Mouse (Mus musculus) embryonic facial prominence, embryonic 13.5 days (tissue): ENCODE results near the gene Ptbp3. TPM values are rescaled to one million over a fixed set of nuclear protein-coding genes. Genes with fewer than 3 reads are reported as not detected.

ENCODE experiments used
- ATAC-seq: fragments of 200-750 bp; cut with Nextera tagmentation; 2 replicates; pipeline ENCODE4 v1.8.0; 2017; ENCODE audit warnings: low read depth; ENCODE audit not compliant: insufficient number of reproducible peaks, insufficient read depth, low FRiP score, low TSS enrichment
- H3K27ac ChIP-seq: fragments of 300-500 bp; sonication (generic); 2 replicates; pipeline ENCODE4 v1.5.1; 2015; ENCODE audit warnings: moderate library complexity, mild to moderate bottlenecking, inconsistent platforms
- H3K27me3 ChIP-seq: fragments of 300-500 bp; sonication (generic); 2 replicates; pipeline ENCODE4 v1.6.1; 2015; ENCODE audit warnings: mild to moderate bottlenecking, inconsistent platforms
- H3K36me3 ChIP-seq: fragments of 300-500 bp; sonication (generic); 2 replicates; pipeline ENCODE4 v1.6.1; 2015; ENCODE audit warnings: mild to moderate bottlenecking, inconsistent platforms
- H3K4me1 ChIP-seq: fragments of 300-500 bp; sonication (generic); 2 replicates; pipeline ENCODE4 v1.6.1; 2015; ENCODE audit warnings: inconsistent platforms
- H3K4me2 ChIP-seq: fragments of 300-500 bp; sonication (generic); 2 replicates; pipeline ENCODE4 v1.6.1; 2015; ENCODE audit warnings: moderate library complexity, mild to moderate bottlenecking, inconsistent platforms
- H3K4me3 ChIP-seq: fragments of 300-500 bp; sonication (generic); 2 replicates; pipeline ENCODE4 v1.5.1; 2015; ENCODE audit warnings: mild to moderate bottlenecking, inconsistent platforms
- H3K9ac ChIP-seq: fragments of 300-500 bp; sonication (generic); 2 replicates; pipeline ENCODE4 v1.6.1; 2015; ENCODE audit warnings: mild to moderate bottlenecking, inconsistent platforms
- H3K9me3 ChIP-seq: fragments of 300-500 bp; sonication (generic); 2 replicates; pipeline ENCODE4 v1.6.1; 2016; ENCODE audit warnings: inconsistent platforms
- WGBS: fragments of 180-500 bp; shearing (Covaris S2); methylation state at CpG from one replicate; pipeline ENCODE4 v1.1.7; 2015; ENCODE audit warnings: mixed read lengths; 5-methylcytosine and 5-hydroxymethylcytosine counted together
- polyA plus RNA-seq: library from polyadenylated mRNA; unstranded; fragments of >200 nt; fragmentation: Nextera tagmentation; extraction: Ambion mirVana; gene quantifications from 2 replicates; pipeline ENCODE4 v1.2.1, GENCODE M21; 2015

The Ptbp3 gene
- 38.1 and 50.3 TPM in 2 replicates for polyA plus RNA-seq

- Histone ChIP-seq H3K4me2 (peak within 1 kb of the TSS; percentile 81), H3K27ac (peak within 1 kb of the TSS; percentile 94), H3K9ac (peak within 1 kb of the TSS; percentile 91), H3K4me1 (peaks cover 14% of the 10 kb centered on the region), H3K36me3 (no peaks in the 10 kb centered on the region), H3K27me3 (no peaks in the 10 kb centered on the region), H3K4me3 (peak within 1 kb of the TSS; percentile 77), H3K9me3 (no peaks in the 10 kb centered on the region)
- under 1% methylated on average over 83 of the region's 83 CpGs for WGBS
- ATAC-seq, result peak; percentile 89
These were observed at the start of gene Ptbp3 for GRCm38 (mm10) chr4:59549175-59549976. Gene Ptbp3 (minus strand): TSS chr4:59549364.

GRCm38 (mm10) chr4:59596556-59596955, 47.4 kb upstream of the Ptbp3 start:
- Histone ChIP-seq H3K36me3 (peaks cover 8% of the 10 kb centered on the region), H3K27me3 (no peaks in the 10 kb centered on the region), H3K27ac (no peak overlapping the region), H3K9me3 (no peaks in the 10 kb centered on the region), H3K4me1 (no peaks in the 10 kb centered on the region), H3K4me3 (no peak overlapping the region), H3K4me2 (no peak overlapping the region), H3K9ac (no peak overlapping the region)
- WGBS, result 85% methylated on average over 2 of the region's 2 CpGs
- no peak for ATAC-seq

GRCm38 (mm10) chr4:59594614-59595013, 45.5 kb upstream of the Ptbp3 start:
- Histone ChIP-seq H3K4me2 (no peak overlapping the region), H3K9ac (no peak overlapping the region), H3K4me1 (no peaks in the 10 kb centered on the region), H3K36me3 (peaks cover 8% of the 10 kb centered on the region), H3K9me3 (no peaks in the 10 kb centered on the region), H3K27me3 (no peaks in the 10 kb centered on the region), H3K4me3 (no peak overlapping the region), H3K27ac (no peak overlapping the region)
- ATAC-seq, result no peak
- 59% methylated on average over 2 of the region's 2 CpGs for WGBS

GRCm38 (mm10) chr4:59587872-59588226, 38.7 kb upstream of the Ptbp3 start:
- no peak for ATAC-seq
- Histone ChIP-seq H3K9me3 (no peaks in the 10 kb centered on the region), H3K9ac (no peak overlapping the region), H3K36me3 (no peaks in the 10 kb centered on the region), H3K4me2 (no peak overlapping the region), H3K4me1 (no peaks in the 10 kb centered on the region), H3K4me3 (no peak overlapping the region), H3K27ac (no peak overlapping the region), H3K27me3 (no peaks in the 10 kb centered on the region)
- WGBS, result 91% methylated on average over 1 of the region's 1 CpGs

GRCm38 (mm10) chr4:59587215-59587871, 38.2 kb upstream of the Ptbp3 start:
- Histone ChIP-seq H3K9ac (no peak overlapping the region), H3K4me2 (no peak overlapping the region), H3K27me3 (no peaks in the 10 kb centered on the region), H3K27ac (no peak overlapping the region), H3K4me3 (no peak overlapping the region), H3K4me1 (no peaks in the 10 kb centered on the region), H3K9me3 (no peaks in the 10 kb centered on the region), H3K36me3 (no peaks in the 10 kb centered on the region)
- WGBS, result 64% methylated on average over 2 of the region's 2 CpGs
- ATAC-seq, result no peak

GRCm38 (mm10) chr4:59585097-59585496, 35.9 kb upstream of the Ptbp3 start:
- no peak for ATAC-seq
- no peak overlapping the region for H3K27ac ChIP-seq
- H3K9ac ChIP-seq, result no peak overlapping the region
- no peak overlapping the region for H3K4me3 ChIP-seq
- peaks cover 9% of the 10 kb centered on the region for H3K4me1 ChIP-seq
- no peaks in the 10 kb centered on the region for H3K27me3 ChIP-seq
- H3K4me2 ChIP-seq, result no peak overlapping the region
- H3K36me3 ChIP-seq, result no peaks in the 10 kb centered on the region
- 82% methylated on average over 5 of the region's 5 CpGs for WGBS
- H3K9me3 ChIP-seq, result no peaks in the 10 kb centered on the region

GRCm38 (mm10) chr4:59582186-59582585, 33.0 kb upstream of the Ptbp3 start:
- peak overlapping the region; percentile 72 for H3K4me3 ChIP-seq
- H3K4me2 ChIP-seq, result peak overlapping the region; percentile 74
- H3K36me3 ChIP-seq, result no peaks in the 10 kb centered on the region
- no peak overlapping the region; the same call in 1 of the 2 replicates for H3K9ac ChIP-seq
- ATAC-seq, result no peak
- H3K27me3 ChIP-seq, result no peaks in the 10 kb centered on the region
- 22% methylated on average over 6 of the region's 6 CpGs for WGBS
- peaks cover 10% of the 10 kb centered on the region for H3K4me1 ChIP-seq
- H3K27ac ChIP-seq, result no peak overlapping the region
- H3K9me3 ChIP-seq, result no peaks in the 10 kb centered on the region

- H3K27me3 ChIP-seq, result no peaks in the 10 kb centered on the region
- under 1% methylated on average over 61 of the region's 61 CpGs for WGBS
These were observed 32.4 kb upstream of the Ptbp3 start, which contains the start of gene Hsdl2 for GRCm38 (mm10) chr4:59581314-59582185. Gene Hsdl2 (plus strand): TSS chr4:59581563.

GRCm38 (mm10) chr4:59580495-59581281, 31.5 kb upstream of the Ptbp3 start:
- H3K27ac ChIP-seq, result peak overlapping the region; percentile 91
- H3K36me3 ChIP-seq, result no peaks in the 10 kb centered on the region
- under 1% methylated on average over 23 of the region's 23 CpGs for WGBS
- 0 out of 2 replicates have a peak, but pooled peaks have one; percentile 40 for ATAC-seq
- H3K4me2 ChIP-seq, result peak overlapping the region; percentile 74
- peak overlapping the region; percentile 72 for H3K4me3 ChIP-seq
- peak overlapping the region; percentile 82 for H3K9ac ChIP-seq
- no peaks in the 10 kb centered on the region for H3K27me3 ChIP-seq
- H3K9me3 ChIP-seq, result no peaks in the 10 kb centered on the region
- H3K4me1 ChIP-seq, result peaks cover 10% of the 10 kb centered on the region

More at GRCm38 (mm10) chr4:59581314-59582185, 32.4 kb upstream of the Ptbp3 start, which contains the start of gene Hsdl2:
- Histone ChIP-seq H3K4me3 (peak within 1 kb of the TSS; percentile 72), H3K9ac (peak within 1 kb of the TSS; percentile 82), H3K9me3 (no peaks in the 10 kb centered on the region), H3K36me3 (no peaks in the 10 kb centered on the region), H3K4me1 (peaks cover 10% of the 10 kb centered on the region), H3K4me2 (peak within 1 kb of the TSS; percentile 74), H3K27ac (peak within 1 kb of the TSS; percentile 91)
- peak; percentile 96 for ATAC-seq

GRCm38 (mm10) chr4:59575184-59575958, 26.2 kb upstream of the Ptbp3 start:
- Histone ChIP-seq H3K27ac (no peak overlapping the region), H3K4me1 (peaks cover 5% of the 10 kb centered on the region), H3K36me3 (no peaks in the 10 kb centered on the region), H3K4me2 (no peak overlapping the region), H3K9me3 (no peaks in the 10 kb centered on the region), H3K9ac (no peak overlapping the region), H3K4me3 (no peak overlapping the region), H3K27me3 (no peaks in the 10 kb centered on the region)
- 85% methylated on average over 11 of the region's 11 CpGs for WGBS
- ATAC-seq, result no peak
